Mouse (Mus musculus): ENCODE results near the gene Gldn. TPM values are rescaled to one million over a fixed set of nuclear protein-coding genes. Genes with fewer than 3 reads are reported as not detected.

Gldn gene
- polyA plus RNA-seq, 1 experiment from 2014 or later = 0.20 TPM

DNA sequence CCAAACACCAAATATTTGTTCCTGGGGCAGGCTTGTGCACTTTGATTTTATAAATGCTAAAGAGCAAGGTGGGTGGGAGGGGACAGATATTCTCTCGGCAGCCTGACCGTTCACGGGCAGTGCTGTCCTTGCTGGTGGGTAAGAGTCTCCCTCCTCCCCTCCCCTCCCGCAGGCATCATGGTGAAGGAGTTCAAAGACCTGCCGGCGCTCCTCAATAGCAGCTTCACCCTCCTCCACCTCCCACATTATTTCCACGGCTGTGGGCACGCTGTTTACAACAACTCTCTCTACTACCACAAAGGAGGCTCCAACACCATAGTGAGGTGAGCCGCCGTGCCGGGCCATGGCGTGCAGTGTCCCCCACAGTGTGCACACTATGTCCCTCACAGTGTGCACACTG lies 49.3 kb downstream of the Gldn start:
- Histone ChIP-seq H3K4me2 (ENCODE audit: low read length) (no peak overlapping the region), H3K36me3 (ENCODE audit: control insufficient read depth, insufficient read depth, low read length) (no peaks in the 10 kb centered on the region), H3K4me3 (ENCODE audit: low read depth, low read length) (no peak overlapping the region), H3K27ac (ENCODE audit: low read depth, low read length) (no peak overlapping the region), H3K9me3 (replicated peaks; ENCODE audit: control insufficient read depth, low read length) (no peaks in the 10 kb centered on the region), H3K9ac (ENCODE audit: low read length) (no peak overlapping the region), H3K27me3 (replicated peaks; ENCODE audit: control insufficient read depth, insufficient read depth, low read length) (no peaks in the 10 kb centered on the region), H3K4me1 (ENCODE audit: control insufficient read depth, insufficient read depth, low read length) (no peaks in the 10 kb centered on the region; the same call in 1 of the 2 replicates)
- WGBS = 6% methylated on average over 12 of the region's 12 CpGs
- DNase-seq (ENCODE audit: low spot score) (no peak), ATAC-seq (peak; percentile 34; the same call in 1 of the 2 replicates)

DNA sequence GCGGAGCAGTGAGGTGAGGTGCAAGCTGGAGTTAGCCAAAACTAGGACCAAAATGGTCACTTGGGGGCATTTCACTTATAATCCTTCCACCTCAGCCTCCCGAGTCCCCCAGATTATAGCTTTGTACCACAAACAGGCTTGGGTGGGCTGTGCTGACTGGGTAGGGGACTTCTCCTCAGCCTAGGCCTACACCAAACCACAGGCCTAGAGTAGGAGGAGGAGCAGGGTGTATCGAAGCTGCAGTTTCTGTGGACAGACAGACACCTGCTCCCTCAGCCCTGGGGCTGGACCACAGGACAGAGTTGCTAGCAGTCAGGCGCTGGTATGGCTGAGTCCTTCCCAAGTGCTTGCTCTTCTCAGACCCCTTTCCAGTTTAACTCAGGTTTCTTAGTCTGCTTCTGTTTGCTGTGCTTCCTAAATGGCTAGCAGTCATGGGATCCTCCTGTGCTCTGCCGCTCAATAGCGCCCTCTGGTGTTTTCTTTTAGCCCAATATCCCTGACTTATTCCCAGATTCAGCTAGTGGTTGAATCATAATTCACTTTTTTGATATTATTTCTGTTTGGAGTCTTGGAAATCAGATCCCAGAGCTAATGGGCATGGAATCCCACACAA lies 50.4 kb downstream of the Gldn start:
- Histone ChIP-seq H3K4me2 (ENCODE audit: low read length) (no peak overlapping the region), H3K36me3 (ENCODE audit: control insufficient read depth, insufficient read depth, low read length) (no peaks in the 10 kb centered on the region), H3K9me3 (replicated peaks; ENCODE audit: control insufficient read depth, low read length) (no peaks in the 10 kb centered on the region), H3K27me3 (replicated peaks; ENCODE audit: control insufficient read depth, insufficient read depth, low read length) (no peaks in the 10 kb centered on the region), H3K27ac (ENCODE audit: low read depth, low read length) (no peak overlapping the region), H3K9ac (ENCODE audit: low read length) (no peak overlapping the region), H3K4me1 (ENCODE audit: control insufficient read depth, insufficient read depth, low read length) (no peaks in the 10 kb centered on the region; the same call in 1 of the 2 replicates), H3K4me3 (ENCODE audit: low read depth, low read length) (no peak overlapping the region)
- ATAC-seq = peak; percentile 87
- DNase-seq (ENCODE audit: low spot score) = peak; percentile 89
- 41% methylated on average over 6 of the region's 6 CpGs for WGBS

DNA sequence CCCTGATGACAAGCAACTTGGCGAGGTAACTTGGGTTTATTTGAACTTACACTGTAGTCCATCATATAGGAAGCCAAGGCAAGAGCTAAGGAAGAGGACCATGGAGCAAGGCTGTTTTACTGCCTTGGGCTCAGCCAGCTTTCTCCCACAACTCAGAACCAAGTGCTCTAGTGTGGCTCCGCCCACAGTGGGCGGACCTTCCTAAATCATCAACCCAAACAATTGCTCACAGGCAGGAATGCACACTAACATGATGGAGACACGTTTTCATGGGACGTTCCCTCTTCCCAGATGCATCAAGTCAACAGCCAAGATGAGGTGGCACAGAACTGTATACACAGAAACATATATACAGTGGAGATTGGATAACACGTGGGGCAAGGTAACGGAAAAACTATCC lies 55.7 kb downstream of the Gldn start:
- WGBS = 74% methylated on average over 7 of the region's 7 CpGs

DNA sequence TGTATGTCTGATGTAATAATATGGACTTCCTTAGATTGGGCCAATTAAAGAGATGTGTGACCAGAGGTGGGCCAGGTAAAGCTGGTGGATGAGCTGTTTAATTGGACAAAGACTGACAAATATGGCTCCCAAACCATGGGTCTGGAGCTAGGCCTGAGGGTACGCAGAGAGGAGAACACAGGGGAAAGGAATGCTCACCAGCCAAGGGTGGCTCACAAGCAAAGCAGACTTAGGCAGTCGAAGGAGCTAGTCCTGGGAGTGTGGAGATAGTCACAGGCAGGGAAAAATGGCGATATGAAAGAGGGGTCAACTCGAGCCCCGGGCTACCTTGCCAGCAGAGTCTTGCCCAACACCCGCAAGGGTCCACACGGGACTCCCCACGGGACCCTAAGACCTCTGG lies 70.5 kb downstream of the Gldn start:
- Histone ChIP-seq H3K27ac (ENCODE audit: low read depth, low read length) (no peak overlapping the region), H3K36me3 (ENCODE audit: control insufficient read depth, insufficient read depth, low read length) (no peaks in the 10 kb centered on the region), H3K4me1 (ENCODE audit: control insufficient read depth, insufficient read depth, low read length) (no peaks in the 10 kb centered on the region), H3K4me2 (ENCODE audit: low read length) (no peak overlapping the region), H3K9ac (ENCODE audit: low read length) (no peak overlapping the region), H3K27me3 (replicated peaks; ENCODE audit: control insufficient read depth, insufficient read depth, low read length) (no peaks in the 10 kb centered on the region), H3K9me3 (replicated peaks; ENCODE audit: control insufficient read depth, low read length) (no peaks in the 10 kb centered on the region), H3K4me3 (ENCODE audit: low read depth, low read length) (no peak overlapping the region)
- 95% methylated on average over 6 of the region's 8 CpGs for WGBS
- no peak for ATAC-seq
- DNase-seq (ENCODE audit: low spot score) = no peak

More for the DNA sequence above, 55.7 kb downstream of the Gldn start:
- Histone ChIP-seq H3K27me3 (replicated peaks; ENCODE audit: control insufficient read depth, insufficient read depth, low read length) (no peaks in the 10 kb centered on the region), H3K4me1 (ENCODE audit: control insufficient read depth, insufficient read depth, low read length) (no peaks in the 10 kb centered on the region), H3K36me3 (ENCODE audit: control insufficient read depth, insufficient read depth, low read length) (no peaks in the 10 kb centered on the region), H3K4me3 (ENCODE audit: low read depth, low read length) (no peak overlapping the region), H3K9ac (ENCODE audit: low read length) (no peak overlapping the region), H3K4me2 (ENCODE audit: low read length) (no peak overlapping the region), H3K27ac (ENCODE audit: low read depth, low read length) (no peak overlapping the region), H3K9me3 (replicated peaks; ENCODE audit: control insufficient read depth, low read length) (no peaks in the 10 kb centered on the region)
- ATAC-seq (no peak), DNase-seq (ENCODE audit: low spot score) (no peak)

Other genes with a start within 250 kb of the Gldn start
- gene Tnfaip8l3, start 218.1 kb upstream of the Gldn start, polyA plus RNA-seq (2014; fragmentation: Nextera tagmentation; extraction: Ambion mirVana) = 0.37 and 0.52 TPM in 2 replicates
- 0.19 and 0.72 TPM in 2 replicates for gene Cyp19a1, start 18.4 kb upstream of the Gldn start, polyA plus RNA-seq (2014; fragmentation: Nextera tagmentation; extraction: Ambion mirVana)
- gene Dmxl2, start 215.1 kb downstream of the Gldn start, polyA plus RNA-seq (2014; fragmentation: Nextera tagmentation; extraction: Ambion mirVana) = 39.5 and 53.7 TPM in 2 replicates

Measured in forebrain, embryonic 14.5 days (tissue).